Mouse (Mus musculus) thymus, adult 2 months (tissue): ENCODE data around the gene Krit1.

Experiments used
- CTCF ChIP-seq: fragments of 200-500 bp; IDR thresholded peaks from 2 replicates; pipeline ENCODE4 v1.5.1; 2012; ENCODE audit warnings: mild to moderate bottlenecking, control low read depth, low read length, moderate library complexity, borderline replicate concordance; ENCODE audit not compliant: control insufficient read depth, poor library complexity, insufficient read depth; ENCODE audit errors: extremely low read depth
- POLR2A ChIP-seq: fragments of 200-500 bp; IDR thresholded peaks from 2 replicates; pipeline ENCODE4 v1.6.1; 2012; ENCODE audit warnings: mild to moderate bottlenecking, low read length, control low read depth, moderate library complexity; ENCODE audit not compliant: control insufficient read depth, poor library complexity, insufficient read depth; ENCODE audit errors: extremely low read depth

- TF ChIP-seq CTCF (no peak), POLR2A (no peak)
Measured at GRCm38 (mm10) chr5:3889201-3889600, 86.2 kb downstream of the Krit1 start.
